Mouse (Mus musculus) CD4-positive, CD25-positive, alpha-beta regulatory T cell (primary cell): ENCODE measurements around the gene Npffr2. TPM values are rescaled to one million over a fixed set of nuclear protein-coding genes. Genes with fewer than 3 reads are reported as not detected.

Experiments used
- polyA plus RNA-seq: library from polyadenylated mRNA; unstranded; fragments of 100-300 nt; shearing (Covaris generic); gene quantifications from one replicate; pipeline ENCODE4 v1.2.1, GENCODE M21; 2017

Npffr2 gene
- polyA plus RNA-seq, result not detected

DNA sequence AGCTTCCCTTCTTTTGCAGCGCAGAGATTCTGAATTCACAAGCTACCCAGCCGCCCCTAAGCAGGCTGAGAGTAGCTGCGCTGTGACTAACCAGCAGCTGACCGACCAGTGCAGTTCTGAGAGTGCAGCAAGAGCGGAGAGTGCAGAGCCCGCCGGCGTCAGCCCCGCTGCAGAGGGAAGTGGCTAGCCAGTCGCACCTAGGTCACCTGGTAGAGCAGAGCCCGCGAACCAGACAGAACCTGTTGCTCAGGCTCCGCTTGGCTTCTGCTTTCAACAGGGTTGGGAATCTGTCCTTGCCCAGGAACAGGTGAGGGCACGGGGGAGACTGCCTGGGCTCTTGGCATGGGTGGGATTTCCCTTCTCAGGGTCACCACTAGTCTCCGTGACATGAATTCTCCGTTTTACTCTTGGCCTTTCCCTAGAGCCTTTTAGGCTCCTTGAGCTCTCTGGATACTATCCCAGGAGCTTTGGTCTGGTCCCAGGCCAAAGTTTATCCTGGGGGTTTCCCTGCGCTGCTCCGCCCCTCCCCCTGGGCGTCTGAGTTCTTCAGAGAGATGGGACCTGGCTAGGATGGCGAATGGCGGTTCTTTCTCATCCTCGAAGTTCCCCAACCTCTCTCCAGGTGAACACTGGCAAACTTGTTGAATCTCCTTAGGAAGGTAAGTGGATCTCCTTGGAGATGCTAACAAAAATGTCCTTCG lies at the start of gene Npffr2:
Gene Npffr2, plus strand, starts transcription at position 552 of the 701 bp plus-strand sequence.

Other genes starting within 250 kb of the Npffr2 start
- gene Gc, start 69.5 kb upstream of the Npffr2 start, polyA plus RNA-seq, result not detected